Mouse (Mus musculus) embryonic fibroblast, embryonic 13.5 days (primary cell): Measurements from ENCODE around the gene Gramd1c. TPM values are rescaled to one million over a fixed set of nuclear protein-coding genes. Genes with fewer than 3 reads are reported as not detected.
A peak's percentile ranks its signal among the peaks of the same experiment; 100 is the strongest.

Experiments
- H3K27ac ChIP-seq: 2 replicates; pipeline ENCODE4 v1.5.1; 2012; ENCODE audit warnings: low read length, control low read depth, inconsistent platforms; ENCODE audit not compliant: insufficient read depth
- H3K4me1 ChIP-seq: 2 replicates; pipeline ENCODE4 v1.6.1; 2011; ENCODE audit warnings: low read length; ENCODE audit not compliant: control insufficient read depth, insufficient read depth
- H3K4me3 ChIP-seq: 2 replicates; pipeline ENCODE4 v1.5.1; 2011; ENCODE audit warnings: mild to moderate bottlenecking, control low read depth, low read length; ENCODE audit not compliant: insufficient read depth
- CTCF ChIP-seq: IDR thresholded peaks from 2 replicates; pipeline ENCODE4 v1.5.1; 2011; ENCODE audit warnings: mild to moderate bottlenecking, control low read depth, low read length, moderate library complexity, borderline replicate concordance; ENCODE audit not compliant: insufficient read depth
- POLR2A ChIP-seq: IDR thresholded peaks from 2 replicates; pipeline ENCODE4 v1.6.1; 2011; ENCODE audit warnings: low read depth, mild to moderate bottlenecking, control low read depth, low read length, moderate library complexity
- polyA plus RNA-seq: library from polyadenylated mRNA; stranded (reverse); fragments of >200 nt; gene quantifications from 2 replicates; pipeline ENCODE4 v1.2.4, GENCODE M21; 2011; ENCODE audit warnings: low read depth; ENCODE audit not compliant: missing spikeins, insufficient read length

Gene Gramd1c
- polyA plus RNA-seq: 5.6 and 6.0 TPM in 2 replicates

DNA sequence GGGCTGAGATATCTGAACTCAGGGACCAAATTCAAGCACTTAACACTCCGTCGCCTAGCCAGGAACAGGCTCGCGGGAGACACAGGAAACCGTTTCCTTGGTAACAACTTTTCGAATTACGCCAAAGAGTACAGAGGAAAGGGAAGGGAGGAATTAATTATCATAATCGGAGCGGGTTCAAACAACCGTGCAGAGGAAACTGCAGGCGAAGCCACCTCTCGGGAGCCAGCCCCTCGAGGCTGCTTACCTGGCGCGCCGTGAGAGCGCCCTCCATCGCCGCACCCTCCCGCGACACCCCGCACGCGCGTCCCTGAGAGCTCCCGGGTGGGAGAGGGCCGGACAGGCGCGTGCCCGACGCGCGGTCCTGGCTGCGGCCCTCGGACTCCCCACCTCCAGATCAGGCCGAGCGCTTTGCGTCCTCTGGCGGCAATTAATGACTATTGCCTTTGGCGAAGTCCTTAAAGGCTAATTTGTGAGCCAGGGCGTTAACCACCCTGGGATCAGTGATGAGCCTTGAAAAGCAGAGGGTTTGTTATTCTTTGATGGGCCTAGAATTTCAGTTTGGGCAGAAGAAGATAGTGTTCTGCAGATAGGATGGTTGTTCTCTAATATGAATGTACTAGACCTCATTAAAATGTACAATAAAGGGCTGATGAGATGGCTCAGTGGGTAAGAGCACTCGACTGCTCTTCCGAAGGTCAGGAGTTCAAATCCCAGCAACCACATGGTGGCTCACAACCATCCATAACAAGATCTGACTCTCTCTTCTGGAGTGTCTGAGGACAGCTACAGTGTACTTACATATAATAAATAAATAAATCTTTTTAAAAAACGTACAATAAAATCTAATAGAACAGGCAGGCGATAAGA, at the start of gene Gramd1c:
Gramd1c (minus strand) TSS at position 321 of the 870 bp plus-strand sequence.
- Histone ChIP-seq H3K4me1 (no peaks in the 10 kb centered on the region), H3K4me3 (peak within 1 kb of the TSS; percentile 78), H3K27ac (peak within 1 kb of the TSS; percentile 9; the same call in 1 of the 2 replicates)
- TF ChIP-seq CTCF (peak; percentile 50; the same call in 1 of the 2 replicates), POLR2A (peak; percentile 44; the same call in 1 of the 2 replicates)

GRCm38 (mm10) chr16:44109002-44109401, 45.9 kb upstream of the Gramd1c start:
- H3K4me1 ChIP-seq: no peaks in the 10 kb centered on the region; the same call in 1 of the 2 replicates
- H3K27ac ChIP-seq: no peak overlapping the region
- TF ChIP-seq POLR2A: no peak
- TF ChIP-seq CTCF: no peak
- no peak overlapping the region for H3K4me3 ChIP-seq

- Histone ChIP-seq H3K4me1 (peaks cover 4% of the 10 kb centered on the region), H3K27ac (0 out of 2 replicates have a peak overlapping the region, but pooled peaks have one; percentile 38), H3K4me3 (no peak overlapping the region)
- TF ChIP-seq CTCF: no peak
- TF ChIP-seq POLR2A: no peak
Observed at GRCm38 (mm10) chr16:44105211-44105610, 42.1 kb upstream of the Gramd1c start.

- TF ChIP-seq CTCF (no peak), POLR2A (no peak)
- H3K4me3 ChIP-seq: no peak overlapping the region
- peak overlapping the region; percentile 15 for H3K27ac ChIP-seq
- H3K4me1 ChIP-seq: peaks cover 4% of the 10 kb centered on the region
Observed at GRCm38 (mm10) chr16:44103806-44104766, 40.9 kb upstream of the Gramd1c start.

- Histone ChIP-seq H3K4me1 (peaks cover 4% of the 10 kb centered on the region), H3K4me3 (no peak overlapping the region), H3K27ac (no peak overlapping the region)
- no peak for TF ChIP-seq CTCF
- no peak for TF ChIP-seq POLR2A
Observed at GRCm38 (mm10) chr16:44102925-44103324, 39.8 kb upstream of the Gramd1c start.

DNA sequence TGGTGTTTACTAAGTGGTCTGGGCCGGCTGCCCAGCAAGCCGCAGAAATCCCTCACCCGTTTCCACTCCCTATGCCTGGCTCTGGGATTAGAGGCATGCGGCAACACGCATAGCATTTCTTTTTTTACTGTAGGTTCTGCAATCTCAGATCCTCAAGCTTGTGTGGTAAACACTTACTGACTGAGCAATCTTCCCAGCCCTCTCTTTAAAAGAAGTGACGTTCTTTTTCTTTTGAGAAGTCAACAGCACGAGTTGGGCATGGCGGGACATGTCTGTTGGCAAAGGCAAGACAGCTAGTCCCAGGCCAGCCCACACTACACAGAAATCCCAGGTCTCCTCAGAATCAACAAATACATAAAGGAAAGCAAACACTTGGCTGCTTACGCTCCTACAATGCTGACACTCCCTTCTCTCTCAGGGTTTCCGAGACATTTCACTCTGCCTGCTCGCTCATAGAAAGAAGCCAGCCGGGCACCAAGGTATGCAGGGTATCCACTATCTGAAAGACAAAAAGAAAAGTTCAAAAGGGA, 38.1 kb upstream of the Gramd1c start:
- Histone ChIP-seq H3K4me1 (peaks cover 4% of the 10 kb centered on the region), H3K4me3 (no peak overlapping the region), H3K27ac (peak overlapping the region; percentile 70; the same call in 1 of the 2 replicates)
- TF ChIP-seq POLR2A (no peak), CTCF (no peak)

DNA sequence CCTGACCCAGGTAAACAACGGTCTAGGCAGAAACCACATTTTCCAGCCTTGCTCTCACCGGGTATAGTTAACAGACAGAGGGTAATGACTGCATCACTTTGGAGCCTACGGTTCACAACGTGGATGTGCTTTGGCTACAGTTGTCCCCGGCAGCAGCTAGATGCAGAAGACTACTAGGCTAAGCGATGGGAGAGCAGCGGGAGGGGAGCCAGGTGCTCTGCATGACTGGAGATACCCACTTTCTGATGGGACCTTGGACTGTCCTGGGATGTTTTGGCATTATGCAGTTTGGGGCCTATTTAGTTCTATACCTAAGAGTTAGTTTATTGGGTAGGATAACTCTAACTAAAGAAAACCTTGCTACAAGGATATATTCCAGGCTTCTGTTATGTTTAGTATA, 36.2 kb upstream of the Gramd1c start:
- H3K4me3 ChIP-seq: no peak overlapping the region
- TF ChIP-seq CTCF: no peak
- TF ChIP-seq POLR2A: no peak
- peaks cover 4% of the 10 kb centered on the region for H3K4me1 ChIP-seq
- H3K27ac ChIP-seq: no peak overlapping the region

DNA sequence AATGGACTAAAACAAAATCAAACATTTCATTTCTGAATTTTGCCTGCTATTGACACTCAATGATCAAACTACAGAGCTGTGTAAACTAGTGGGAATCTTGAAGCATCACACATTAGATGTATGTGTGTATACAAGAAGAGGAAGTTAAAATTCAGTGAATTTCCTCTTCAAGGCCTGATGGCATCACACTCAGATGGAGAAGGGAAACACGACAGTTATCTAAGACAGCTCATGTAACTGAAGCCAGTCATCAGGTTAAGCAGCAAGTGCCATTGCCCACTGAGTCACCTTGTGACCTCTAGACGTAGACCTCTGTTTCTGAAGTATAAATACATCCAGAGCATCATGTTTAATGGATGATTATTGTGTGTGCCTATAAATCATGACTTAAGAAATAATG, 24.5 kb upstream of the Gramd1c start:
- no peak overlapping the region for H3K4me3 ChIP-seq
- no peaks in the 10 kb centered on the region for H3K4me1 ChIP-seq
- no peak overlapping the region for H3K27ac ChIP-seq
- no peak for TF ChIP-seq POLR2A
- no peak for TF ChIP-seq CTCF

GRCm38 (mm10) chr16:44061341-44061740, 1.8 kb downstream of the Gramd1c start:
- H3K4me1 ChIP-seq: no peaks in the 10 kb centered on the region
- TF ChIP-seq CTCF (no peak), POLR2A (no peak)
- no peak overlapping the region for H3K27ac ChIP-seq
- no peak overlapping the region for H3K4me3 ChIP-seq
